Mouse (Mus musculus): Measurements from ENCODE around the gene Aes.

DNA sequence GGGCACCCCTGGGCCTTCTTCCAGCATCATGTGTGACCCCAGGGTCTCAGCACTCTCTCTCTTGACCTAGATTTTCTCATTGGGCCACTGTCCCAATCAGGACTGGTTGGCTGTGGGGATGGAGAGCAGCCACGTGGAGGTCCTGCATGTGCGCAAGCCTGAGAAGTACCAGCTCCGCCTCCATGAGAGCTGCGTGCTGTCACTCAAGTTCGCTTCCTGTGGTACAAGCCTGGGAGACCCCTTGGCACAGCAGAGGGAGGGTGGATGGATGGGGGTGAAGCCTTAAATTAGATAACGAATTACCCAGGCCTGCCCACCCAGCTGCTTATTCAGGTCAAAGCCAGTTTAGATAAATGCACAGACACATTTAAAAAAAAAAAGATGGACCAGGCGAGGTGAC, 29.5 kb downstream of the Aes start:
- TF ChIP-seq POLR2A (IDR thresholded peaks at IDR 0.05; ENCODE audit: control insufficient read depth, extremely low read depth, insufficient read depth, low read length, poor library complexity) = no peak
- TF ChIP-seq CTCF (IDR thresholded peaks at IDR 0.05; ENCODE audit: borderline replicate concordance, control insufficient read depth, extremely low read depth, insufficient read depth, low read length, poor library complexity) = no peak

Measured in thymus, adult 2 months (tissue).